Mouse (Mus musculus): Measurements from ENCODE around the gene Gm8909. TPM values are rescaled to one million over a fixed set of nuclear protein-coding genes. Genes with fewer than 3 reads are reported as not detected.
"Not testable (repeated sequence)": the region's sequence is repeated elsewhere in the genome, so short reads cannot be mapped to it uniquely, and the experiment has no call there.

The Gm8909 gene
- polyA plus RNA-seq, 1 experiment, result not detected

DNA sequence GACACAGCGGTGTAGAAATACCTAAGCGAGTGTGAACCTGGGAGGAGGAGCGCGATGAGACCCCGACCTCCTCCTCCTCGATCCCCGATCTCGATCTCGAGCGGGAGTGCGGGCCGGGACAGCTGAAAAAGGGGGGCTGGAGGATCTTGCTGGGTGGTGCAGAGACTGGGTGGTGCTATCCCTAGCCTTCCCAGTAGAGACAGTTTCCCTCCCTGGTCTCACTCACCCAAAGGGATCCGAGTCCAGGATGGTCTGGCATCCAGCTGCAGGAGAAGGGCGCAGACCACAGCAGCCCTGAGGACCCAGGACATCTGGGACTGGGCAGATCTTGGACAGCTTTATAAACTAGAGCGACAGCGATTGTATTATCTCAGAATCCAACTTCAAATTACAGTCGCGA is 47.5 kb downstream of the Gm8909 start:
- Histone ChIP-seq H3K4me2 (ENCODE audit: low read depth) (peak overlapping the region; percentile 68), H3K4me3 (peak overlapping the region; percentile 13)
- H3K36me3 ChIP-seq (ENCODE audit: control insufficient read depth, insufficient read depth); H3K79me2 ChIP-seq (ENCODE audit: control insufficient read depth, insufficient read depth); H3K27me3 ChIP-seq (ENCODE audit: control insufficient read depth, insufficient read depth, insufficient read length); H3ac ChIP-seq (ENCODE audit: control insufficient read depth, insufficient read length): not testable (repeated sequence)

DNA sequence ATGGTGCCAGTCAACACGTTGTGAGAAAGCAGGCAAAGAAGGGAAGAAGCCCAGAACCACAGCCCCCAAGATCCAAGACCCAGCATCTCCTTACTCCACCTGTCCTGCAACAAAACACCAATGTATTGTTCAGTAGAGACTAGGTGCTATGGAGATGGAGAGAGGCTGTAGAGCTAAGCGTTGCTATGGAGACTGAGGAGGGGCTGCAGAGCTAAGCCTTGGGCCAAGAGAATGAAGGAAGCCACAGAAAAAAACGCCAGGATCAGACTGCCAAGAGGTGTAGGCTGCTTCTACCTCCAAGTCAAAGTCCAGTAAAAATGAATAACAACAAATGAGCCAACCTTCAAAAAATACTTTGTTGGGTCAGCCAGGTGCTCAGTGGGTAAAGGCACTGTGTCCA is 51.8 kb downstream of the Gm8909 start:
- not testable (repeated sequence) for H3K36me3 ChIP-seq (ENCODE audit: control insufficient read depth, insufficient read depth); H3K79me2 ChIP-seq (ENCODE audit: control insufficient read depth, insufficient read depth); H3K27me3 ChIP-seq (ENCODE audit: control insufficient read depth, insufficient read depth, insufficient read length); H3K4me3 ChIP-seq; H3K4me2 ChIP-seq (ENCODE audit: low read depth); H3ac ChIP-seq (ENCODE audit: control insufficient read depth, insufficient read length)

Other genes with a start within 250 kb of the Gm8909 start
- gene Abcf1, start 198.8 kb downstream of the Gm8909 start, polyA plus RNA-seq (2012; fragmentation: generic; extraction: Trizol), result 90.1 TPM
- 64.1 TPM for gene Gnl1, start 188.7 kb downstream of the Gm8909 start, polyA plus RNA-seq (2012; fragmentation: generic; extraction: Trizol)
- gene Prr3, start 188.3 kb downstream of the Gm8909 start, polyA plus RNA-seq (2012; fragmentation: generic; extraction: Trizol), result 14.1 TPM
- gene H2-T24, start 148.0 kb downstream of the Gm8909 start, polyA plus RNA-seq (2012; fragmentation: generic; extraction: Trizol), result 0.47 TPM
- 13.6 TPM for gene H2-T23, start 135.7 kb downstream of the Gm8909 start, polyA plus RNA-seq (2012; fragmentation: generic; extraction: Trizol)
- gene H2-T22, start 125.8 kb downstream of the Gm8909 start, polyA plus RNA-seq (2012; fragmentation: generic; extraction: Trizol), result 22.1 TPM
- not detected for gene Gm6034, start 125.6 kb downstream of the Gm8909 start, polyA plus RNA-seq (2012; fragmentation: generic; extraction: Trizol)
- gene Gm11127, start 110.2 kb downstream of the Gm8909 start, polyA plus RNA-seq (2012; fragmentation: generic; extraction: Trizol), result 0.23 TPM
- not detected for gene Gm19684, start 46.9 kb downstream of the Gm8909 start, polyA plus RNA-seq (2012; fragmentation: generic; extraction: Trizol)
- gene Gm7030, start 39.1 kb downstream of the Gm8909 start, polyA plus RNA-seq (2012; fragmentation: generic; extraction: Trizol), result not detected
- gene H2-T3, start 21.8 kb upstream of the Gm8909 start, polyA plus RNA-seq (2012; fragmentation: generic; extraction: Trizol), result not detected
- gene Rpp21, start 89.5 kb upstream of the Gm8909 start, polyA plus RNA-seq (2012; fragmentation: generic; extraction: Trizol), result 59.2 TPM
- gene Trim39, start 103.7 kb upstream of the Gm8909 start, polyA plus RNA-seq (2012; fragmentation: generic; extraction: Trizol), result 5.5 TPM
- not detected for gene H2-M10.2, start 118.0 kb upstream of the Gm8909 start, polyA plus RNA-seq (2012; fragmentation: generic; extraction: Trizol)
- 1.4 TPM for gene H2-M10.1, start 157.6 kb upstream of the Gm8909 start, polyA plus RNA-seq (2012; fragmentation: generic; extraction: Trizol)
- gene H2-M10.3, start 199.9 kb upstream of the Gm8909 start, polyA plus RNA-seq (2012; fragmentation: generic; extraction: Trizol), result not detected